Mouse (Mus musculus): ENCODE measurements around the gene Ets2. TPM values are rescaled to one million over a fixed set of nuclear protein-coding genes. Genes with fewer than 3 reads are reported as not detected.

Gene Ets2
- polyA plus RNA-seq, 1 experiment from 2014 or later, result 98.2 TPM

DNA sequence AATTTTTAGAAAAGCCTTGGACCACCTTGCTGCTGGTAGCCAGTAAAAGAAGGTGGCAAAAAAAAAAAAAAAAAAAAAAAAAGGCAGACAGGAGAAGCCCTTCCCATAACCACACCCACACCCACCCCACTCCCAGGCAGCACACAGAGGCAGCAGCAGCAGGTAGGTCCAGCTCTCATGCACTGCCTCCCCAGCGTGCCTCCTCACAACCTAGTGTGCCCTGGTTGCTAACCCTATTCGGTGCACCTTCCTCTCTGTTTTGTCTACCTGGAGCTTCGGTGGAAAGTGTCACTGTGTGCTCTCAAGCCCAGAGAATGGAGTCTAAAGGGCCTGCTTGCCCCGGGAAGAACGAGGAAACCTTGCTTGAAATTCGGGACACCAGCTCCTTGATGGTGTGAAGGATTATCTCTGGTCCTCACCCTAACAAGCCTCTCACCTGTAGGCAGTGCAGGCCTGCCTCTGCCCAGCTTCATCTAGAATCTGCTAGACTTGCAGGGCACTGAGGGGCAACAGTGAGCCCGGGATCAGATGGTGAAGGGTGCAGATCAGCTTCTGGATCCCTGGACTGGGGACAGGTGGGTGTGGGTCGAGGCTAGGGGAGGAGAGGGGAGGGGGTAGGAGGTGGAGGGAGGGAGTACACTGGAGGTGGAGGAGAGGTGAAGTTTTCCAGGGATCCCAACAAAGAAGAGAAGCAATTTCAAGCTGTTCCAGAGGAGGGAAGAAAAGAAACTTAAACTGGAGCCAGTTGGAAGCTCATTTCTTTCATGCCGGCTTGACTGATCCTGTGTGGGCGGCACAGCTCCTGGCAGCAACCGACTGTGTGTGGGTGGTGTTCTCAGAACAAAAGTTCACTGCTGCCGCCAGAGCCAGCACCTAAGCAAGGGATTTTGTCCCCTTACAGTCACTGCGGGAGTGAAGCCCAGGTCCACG is 67.5 kb downstream of the Ets2 start:
- no peak for DNase-seq (ENCODE audit: low spot score)
- no peaks in the 10 kb centered on the region for H3K9me3 ChIP-seq (ENCODE audit: control insufficient read depth, low read length)
- H3K27ac ChIP-seq (replicated peaks; ENCODE audit: low read depth, low read length), result no peak overlapping the region
- 45% methylated on average over 14 of the region's 14 CpGs for WGBS
- no peak overlapping the region for H3K4me3 ChIP-seq (ENCODE audit: low read depth, low read length)
- no peaks in the 10 kb centered on the region for H3K27me3 ChIP-seq (ENCODE audit: control insufficient read depth, insufficient read depth, low read length)
- ATAC-seq (ENCODE audit: insufficient number of reproducible peaks, low FRiP score, low TSS enrichment, low read depth), result no peak
- H3K4me2 ChIP-seq (ENCODE audit: low read depth, severe bottlenecking), result no peak overlapping the region
- no peak overlapping the region for H3K9ac ChIP-seq (ENCODE audit: low read length)
- H3K36me3 ChIP-seq (ENCODE audit: control insufficient read depth, insufficient read depth, low read length), result no peaks in the 10 kb centered on the region
- no peaks in the 10 kb centered on the region for H3K4me1 ChIP-seq (ENCODE audit: control insufficient read depth, insufficient read depth, low read length)

DNA sequence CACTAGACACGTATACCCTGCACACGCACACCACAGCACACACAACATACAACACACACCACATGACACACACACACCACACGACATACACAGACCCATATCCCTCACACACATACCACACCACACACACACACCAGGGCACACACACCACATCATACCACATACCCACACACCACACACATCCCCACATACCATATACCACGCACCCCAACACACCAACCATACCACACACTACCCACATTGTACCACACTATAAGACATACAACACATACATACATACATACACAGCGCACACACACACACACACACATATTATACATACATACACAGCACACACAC is 68.1 kb downstream of the Ets2 start:
- no peak overlapping the region for H3K4me3 ChIP-seq (ENCODE audit: low read depth, low read length)
- no peaks in the 10 kb centered on the region for H3K36me3 ChIP-seq (ENCODE audit: control insufficient read depth, insufficient read depth, low read length)
- no peak overlapping the region for H3K4me2 ChIP-seq (ENCODE audit: low read depth, severe bottlenecking)
- H3K9ac ChIP-seq (ENCODE audit: low read length), result no peak overlapping the region
- no peak overlapping the region for H3K27ac ChIP-seq (replicated peaks; ENCODE audit: low read depth, low read length)
- no peaks in the 10 kb centered on the region for H3K9me3 ChIP-seq (ENCODE audit: control insufficient read depth, low read length)
- DNase-seq (ENCODE audit: low spot score) (no peak), ATAC-seq (ENCODE audit: insufficient number of reproducible peaks, low FRiP score, low TSS enrichment, low read depth) (0 out of 2 replicates have a peak, but pooled peaks have one; percentile 49)
- H3K4me1 ChIP-seq (ENCODE audit: control insufficient read depth, insufficient read depth, low read length), result no peaks in the 10 kb centered on the region
- H3K27me3 ChIP-seq (ENCODE audit: control insufficient read depth, insufficient read depth, low read length), result no peaks in the 10 kb centered on the region
- WGBS, result 84% methylated on average over 5 of the region's 5 CpGs

DNA sequence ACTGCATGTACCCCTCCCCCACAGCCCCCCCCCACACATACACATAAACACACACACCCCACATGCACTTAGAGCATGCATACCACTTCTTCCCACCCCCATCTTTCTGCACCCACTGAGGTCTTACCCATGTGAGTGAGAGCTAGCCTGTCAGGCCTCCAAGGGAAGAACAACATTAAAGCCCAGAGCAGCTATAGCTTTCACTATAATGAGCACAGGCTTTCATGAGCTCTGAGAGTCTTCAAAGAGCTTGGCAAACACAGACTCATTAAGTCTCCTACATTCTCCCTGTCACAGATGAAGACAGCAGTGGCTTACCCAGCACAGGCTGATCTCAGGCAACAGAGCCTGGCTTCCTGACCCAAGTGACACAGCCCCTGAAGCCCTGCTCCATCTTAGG is 68.5 kb downstream of the Ets2 start:
- Histone ChIP-seq H3K4me2 (ENCODE audit: low read depth, severe bottlenecking) (no peak overlapping the region), H3K9ac (ENCODE audit: low read length) (no peak overlapping the region), H3K27ac (replicated peaks; ENCODE audit: low read depth, low read length) (no peak overlapping the region), H3K4me1 (ENCODE audit: control insufficient read depth, insufficient read depth, low read length) (no peaks in the 10 kb centered on the region), H3K4me3 (ENCODE audit: low read depth, low read length) (no peak overlapping the region), H3K27me3 (ENCODE audit: control insufficient read depth, insufficient read depth, low read length) (no peaks in the 10 kb centered on the region), H3K36me3 (ENCODE audit: control insufficient read depth, insufficient read depth, low read length) (no peaks in the 10 kb centered on the region), H3K9me3 (ENCODE audit: control insufficient read depth, low read length) (no peaks in the 10 kb centered on the region)
- DNase-seq (ENCODE audit: low spot score), result no peak
- ATAC-seq (ENCODE audit: insufficient number of reproducible peaks, low FRiP score, low TSS enrichment, low read depth), result no peak

Other genes with a start within 250 kb of the Ets2 start
- gene Erg, start 115.5 kb upstream of the Ets2 start, polyA plus RNA-seq (2014; fragmentation: Nextera tagmentation; extraction: Ambion mirVana), result 5.1 and 8.5 TPM in 2 replicates